Mouse (Mus musculus): Measurements from ENCODE around the gene Mcu.

Gene Mcu

GRCm38 (mm10) chr10:59527819-59528218 is 88.7 kb downstream of the Mcu start:
- DNase-seq, result no peak

DNA sequence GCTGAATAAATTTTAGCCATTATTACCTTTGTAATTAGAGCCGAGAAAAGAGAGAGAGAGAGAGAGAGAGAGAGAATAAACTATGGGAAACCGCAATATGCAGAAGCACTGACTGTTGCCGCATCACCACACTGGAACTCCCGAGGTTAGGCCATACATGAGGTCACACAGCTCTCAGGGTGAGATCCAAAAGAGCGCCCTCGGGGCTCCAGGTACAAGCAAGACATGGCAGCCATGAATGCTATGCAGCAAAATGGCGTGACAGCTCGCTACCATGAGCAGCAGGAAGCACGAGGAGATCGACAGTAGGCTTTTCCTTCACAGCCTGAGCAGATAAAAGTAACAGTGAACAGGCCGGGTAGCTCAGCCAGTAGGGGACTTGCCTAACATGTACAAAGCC is 89.2 kb downstream of the Mcu start:
- DNase-seq, result no peak

DNA sequence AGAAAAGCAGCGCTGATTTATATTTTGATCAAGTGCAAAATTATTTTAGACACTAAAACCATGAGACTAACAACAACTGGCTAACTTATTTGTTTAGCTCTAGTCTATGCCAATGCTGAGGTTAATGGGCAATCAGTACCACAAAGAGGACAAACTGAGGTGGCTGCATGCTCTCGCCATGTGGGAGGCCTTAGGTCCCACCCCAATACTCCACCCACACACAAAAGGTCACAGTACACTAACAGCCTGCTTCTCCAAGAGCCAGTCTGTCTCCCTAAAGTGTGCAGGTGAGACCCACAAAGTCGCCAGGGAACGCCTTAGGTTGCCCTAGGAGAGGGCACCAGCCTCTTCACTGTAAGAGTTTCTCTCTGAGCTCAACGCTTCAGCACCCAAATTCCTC is 91.8 kb downstream of the Mcu start:
- DNase-seq, result no peak

GRCm38 (mm10) chr10:59523826-59524331 is 92.6 kb downstream of the Mcu start:
- no peak for DNase-seq

DNA sequence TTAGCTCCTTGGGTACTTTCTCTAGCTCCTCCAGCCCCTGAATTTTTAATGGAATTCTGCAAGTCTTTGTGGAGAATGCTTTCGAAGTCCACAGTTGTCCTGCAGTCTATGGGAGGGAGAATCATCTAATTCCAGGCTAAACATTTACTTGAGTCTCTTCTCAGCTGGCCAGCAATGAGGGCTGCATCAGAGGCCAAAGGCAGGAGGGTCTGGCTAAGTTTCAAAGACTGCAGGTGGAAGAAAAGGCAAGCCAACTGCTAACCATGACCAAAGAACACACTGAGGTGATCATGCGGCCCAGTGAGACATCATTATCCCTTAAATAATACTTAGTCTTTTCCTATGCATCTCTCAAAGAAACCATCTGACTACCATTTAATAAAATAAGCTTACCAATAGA is 95.8 kb downstream of the Mcu start:
- peak; percentile 33 to 73 for DNase-seq

DNA sequence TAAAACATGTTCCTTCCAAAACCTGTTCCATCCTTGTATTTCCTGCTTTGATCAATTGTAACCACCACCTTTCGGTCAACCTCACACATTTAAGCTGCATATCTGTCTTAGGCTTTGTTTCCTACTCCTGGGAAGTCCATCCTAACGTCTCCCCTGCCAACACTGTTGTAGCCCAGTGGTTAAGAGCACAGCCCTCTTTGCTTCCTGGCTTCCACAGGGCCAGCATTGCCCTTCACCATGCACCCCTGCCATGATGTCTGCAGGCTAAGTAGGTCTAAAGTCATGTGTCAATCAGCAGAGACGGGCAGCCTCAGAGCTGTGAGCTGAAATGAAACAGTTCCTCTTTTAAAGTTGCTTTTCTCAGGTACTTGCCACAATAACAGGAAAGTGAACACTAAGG is 97.1 kb downstream of the Mcu start:
- DNase-seq, result no peak

DNA sequence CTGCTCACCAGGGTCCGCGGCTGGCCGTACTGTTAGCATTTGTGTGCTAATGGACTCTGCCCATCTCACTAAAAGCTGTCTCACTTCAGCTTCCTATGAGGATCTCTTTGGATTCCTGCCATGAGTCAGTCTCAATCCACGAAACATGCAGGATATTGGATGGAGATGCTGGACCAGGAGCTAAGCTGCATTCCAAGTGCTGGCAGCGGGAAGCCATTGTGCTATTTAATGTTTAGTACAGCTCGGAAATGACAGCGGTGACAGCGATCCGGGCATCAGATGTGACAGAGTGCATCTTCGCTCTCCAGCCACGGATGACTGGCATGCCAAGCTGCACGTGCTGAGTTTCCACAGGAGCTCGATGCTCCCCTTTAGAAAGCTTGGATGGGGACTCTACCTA is 99.3 kb downstream of the Mcu start:
- DNase-seq, result peak; percentile 59 to 76

DNA sequence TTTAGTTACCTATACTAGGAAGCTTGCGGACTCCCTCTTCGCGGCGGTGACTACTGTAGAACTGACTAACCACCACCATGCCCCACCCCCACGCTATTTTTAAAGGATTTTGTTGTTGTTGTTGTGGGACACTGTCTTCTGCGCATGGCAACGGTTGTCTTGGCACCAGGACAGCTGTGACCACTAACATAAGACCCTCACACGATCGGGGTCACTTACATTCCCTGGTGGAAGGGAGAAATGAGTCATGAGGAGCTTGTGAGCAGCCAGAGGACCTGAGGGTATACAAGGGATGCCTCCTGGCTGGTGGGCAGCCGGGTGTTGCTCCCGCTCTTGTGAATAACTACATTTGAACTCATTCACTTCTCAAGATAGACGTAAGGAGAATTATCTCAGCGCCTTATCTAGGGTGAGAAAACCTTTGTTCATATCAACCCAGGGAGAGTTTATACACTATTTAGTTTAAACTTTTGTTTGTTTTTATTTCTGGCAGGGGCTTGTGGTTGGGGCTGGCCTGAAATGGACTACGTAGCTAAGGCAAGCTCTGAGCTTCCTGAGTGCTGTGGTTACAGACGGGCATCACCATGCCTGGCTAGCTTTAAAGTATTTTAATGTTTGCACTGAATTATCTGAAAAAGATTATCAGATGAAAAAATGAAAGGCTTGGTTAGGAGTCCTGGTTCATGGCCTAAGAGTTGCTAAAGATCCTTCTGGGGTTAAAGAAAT is 101.6 kb downstream of the Mcu start:
- DNase-seq, result no peak

DNA sequence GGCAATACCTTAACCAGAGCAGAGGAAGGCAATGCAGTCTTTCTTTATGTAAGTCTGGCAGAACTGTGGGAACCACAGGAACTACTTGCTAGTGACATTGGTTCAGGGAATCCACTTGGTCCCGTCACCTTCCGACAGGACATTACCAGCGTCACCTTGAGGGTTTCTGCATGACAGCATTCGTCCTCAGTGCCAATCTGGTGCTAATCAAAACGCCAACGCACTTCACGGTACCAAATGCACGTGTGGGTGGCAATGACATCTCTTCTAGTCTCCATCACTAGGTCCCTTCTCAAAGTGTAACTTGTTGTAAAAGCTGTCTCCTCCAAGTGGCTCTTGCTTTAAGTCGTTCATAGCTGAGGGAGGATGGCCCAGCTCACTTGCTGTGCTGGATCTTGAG is 104.3 kb downstream of the Mcu start:
- DNase-seq, result no peak

DNA sequence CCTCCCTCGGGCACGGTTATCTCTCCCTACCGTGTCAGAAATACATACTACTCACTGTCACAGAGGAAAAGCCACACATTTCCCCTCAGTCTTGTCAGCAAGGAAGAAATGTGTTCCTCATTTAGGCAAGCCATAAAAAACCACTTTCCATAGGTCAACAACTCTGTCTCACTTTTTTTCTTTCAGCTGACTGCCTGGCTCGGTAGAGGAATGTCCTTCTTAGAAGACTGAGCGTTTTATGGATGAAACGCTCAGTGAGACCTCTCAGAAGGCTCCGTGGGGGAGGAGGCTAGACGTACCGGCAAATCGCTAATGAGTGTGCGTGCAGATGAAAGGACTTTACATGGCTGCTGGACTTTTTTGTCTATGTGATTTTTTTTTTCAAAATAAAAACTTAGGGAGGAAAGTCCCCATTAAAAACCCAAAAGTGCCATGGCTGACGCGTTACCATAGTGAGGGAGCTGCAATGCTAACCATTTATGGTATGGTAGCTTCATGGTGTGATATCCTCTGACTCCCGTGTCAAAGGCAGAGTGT is 105.0 kb downstream of the Mcu start:
- no peak for DNase-seq

- DNase-seq, result no peak
These were observed 105.6 kb downstream of the Mcu start for GRCm38 (mm10) chr10:59510713-59511426.

- DNase-seq, result no peak
These were observed 107.3 kb downstream of the Mcu start for GRCm38 (mm10) chr10:59509197-59509596.

DNA sequence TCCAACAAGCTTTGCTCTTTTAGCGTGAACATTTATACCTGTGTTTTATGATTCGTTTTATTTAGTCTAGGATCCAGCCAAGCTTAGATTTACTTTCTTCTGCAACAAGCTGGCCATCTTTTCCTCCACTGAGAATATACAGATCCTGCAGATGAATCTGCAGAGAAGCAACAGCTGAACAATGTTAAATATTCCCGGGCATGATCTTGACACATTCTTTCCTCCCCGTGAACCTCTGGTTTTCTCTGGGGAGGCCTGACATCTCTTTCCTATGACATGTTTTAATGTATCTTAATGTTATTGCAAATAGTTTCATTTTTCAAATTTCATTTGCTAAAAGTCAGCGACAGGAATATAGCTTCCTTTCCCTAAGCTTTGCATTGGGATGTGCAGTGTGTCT is 109.8 kb downstream of the Mcu start:
- no peak for DNase-seq

DNA sequence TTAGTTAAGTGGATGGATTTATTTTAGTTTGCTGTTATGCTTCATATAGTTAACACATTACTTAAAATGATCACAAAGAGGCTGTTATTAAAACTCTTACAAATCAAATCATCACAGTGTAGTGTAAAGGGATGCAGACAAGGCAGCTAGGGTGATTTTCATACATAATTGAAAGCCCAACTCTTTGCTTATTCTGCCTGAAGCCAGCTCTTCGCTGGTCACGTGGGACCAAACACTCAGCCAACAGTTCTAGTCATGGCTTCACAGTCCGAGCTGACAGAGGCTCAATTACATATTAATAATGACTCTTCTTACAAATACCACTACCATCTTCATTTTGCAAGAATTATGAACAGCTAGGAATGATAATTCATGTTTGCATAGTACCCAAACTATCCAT is 112.2 kb downstream of the Mcu start:
- peak; percentile 42 to 46 for DNase-seq

- DNase-seq, result peak in 1 of 2 experiments; percentile 33
These were observed 112.9 kb downstream of the Mcu start for GRCm38 (mm10) chr10:59503433-59504210.

GRCm38 (mm10) chr10:59502381-59502780 is 114.1 kb downstream of the Mcu start:
- no peak for DNase-seq

- no peak for DNase-seq
These were observed 114.7 kb downstream of the Mcu start for GRCm38 (mm10) chr10:59501761-59502160.

DNA sequence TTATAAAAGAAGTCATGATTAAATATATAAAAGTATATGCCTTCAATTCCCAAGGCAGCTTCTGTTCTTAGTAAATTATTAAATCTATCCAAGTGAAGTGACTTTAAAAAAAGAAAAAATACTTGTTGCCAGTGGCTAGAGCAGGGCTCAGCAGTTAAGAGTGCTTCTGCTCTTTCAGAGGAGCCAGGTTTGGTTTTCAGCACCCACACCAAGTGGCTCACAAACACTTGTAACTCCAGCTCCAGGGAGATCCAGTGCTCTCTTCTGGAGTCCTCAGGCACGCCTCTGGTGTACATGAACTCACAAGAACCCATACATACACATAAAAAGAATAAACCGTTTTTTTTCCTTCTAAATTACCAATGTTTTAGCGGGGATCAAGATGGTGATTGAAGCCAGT is 116.3 kb downstream of the Mcu start:
- DNase-seq, result no peak

DNA sequence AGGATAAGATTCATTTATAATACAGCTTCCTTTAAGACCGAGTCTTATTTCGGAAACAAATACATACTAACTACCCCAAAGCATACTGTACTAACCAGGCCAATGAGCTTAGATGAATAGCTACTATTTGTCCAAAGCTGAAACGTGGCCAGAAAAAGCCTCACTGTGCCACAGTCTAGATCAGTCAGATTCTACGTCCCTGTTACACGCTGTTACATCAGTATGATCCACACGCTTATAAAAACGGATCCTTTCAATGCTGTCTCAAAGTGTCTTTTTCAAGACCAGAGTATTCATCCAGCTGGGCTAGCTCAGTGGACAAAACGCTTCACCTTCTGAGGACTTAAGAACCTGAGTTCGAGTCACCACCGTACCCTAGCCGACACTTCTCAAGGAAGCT is 119.5 kb downstream of the Mcu start:
- DNase-seq, result no peak

- no peak for DNase-seq
These were observed 121.6 kb downstream of the Mcu start for GRCm38 (mm10) chr10:59494917-59495316.

GRCm38 (mm10) chr10:59494044-59494443 is 122.4 kb downstream of the Mcu start:
- peak; percentile 23 to 29 for DNase-seq

GRCm38 (mm10) chr10:59490920-59491319 is 125.6 kb downstream of the Mcu start:
- peak; percentile 68 to 73 for DNase-seq

DNA sequence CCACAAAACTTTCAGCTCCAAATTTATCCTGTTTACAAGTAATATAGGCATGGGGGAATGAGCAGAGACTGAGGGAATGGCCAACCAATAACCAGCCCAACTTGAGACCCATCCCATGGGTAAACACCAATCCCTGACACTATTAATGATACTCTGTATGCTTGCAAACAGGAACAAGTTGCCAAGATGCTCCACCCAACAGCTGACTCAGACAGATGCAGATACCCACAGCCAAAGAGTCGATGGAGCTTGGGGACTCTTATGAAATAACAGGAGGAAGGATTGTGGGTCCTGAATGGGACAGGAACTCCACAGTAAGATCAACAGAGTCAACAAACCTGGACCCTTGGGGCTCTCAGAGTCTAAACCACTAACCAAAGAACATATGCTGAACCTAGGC is 127.1 kb downstream of the Mcu start:
- DNase-seq, result no peak
